Mouse (Mus musculus) lung, adult 18-20 months (tissue): ENCODE data around the gene Gsdmc3.
"Not testable (repeated sequence)": the region's sequence is repeated elsewhere in the genome, so short reads cannot be mapped to it uniquely, and the experiment has no call there.

Experiments used
- DNase-seq, 2 experiments: peaks; one replicate each; pipeline ENCODE4 v3.0.0; 2022; ENCODE audit warnings: mixed read lengths in 2 of 2

Gsdmc3 gene

GRCm38 (mm10) chr15:63878458-63878857, at the start of gene Gsdmc3:
Gene Gsdmc3, minus strand, starts transcription at chr15:63878558.
- DNase-seq: not testable (repeated sequence)

GRCm38 (mm10) chr15:63926201-63926600, 47.8 kb upstream of the Gsdmc3 start:
- no peak for DNase-seq

GRCm38 (mm10) chr15:63924484-63924883, 46.1 kb upstream of the Gsdmc3 start:
- DNase-seq: no peak

- DNase-seq: not testable (repeated sequence)
Measured at GRCm38 (mm10) chr15:63921618-63922017, 43.3 kb upstream of the Gsdmc3 start.

- not testable (repeated sequence) for DNase-seq
Measured at GRCm38 (mm10) chr15:63919728-63920127, 41.4 kb upstream of the Gsdmc3 start.

- not testable (repeated sequence) for DNase-seq
Measured at GRCm38 (mm10) chr15:63916584-63916983, 38.2 kb upstream of the Gsdmc3 start.

GRCm38 (mm10) chr15:63912197-63912596, 33.8 kb upstream of the Gsdmc3 start, which contains the start of gene Gsdmc4:
Gene Gsdmc4, minus strand, starts transcription at chr15:63912297.
- not testable (repeated sequence) for DNase-seq

GRCm38 (mm10) chr15:63909896-63910295, 31.5 kb upstream of the Gsdmc3 start:
- not testable (repeated sequence) for DNase-seq

GRCm38 (mm10) chr15:63895560-63896353, 17.4 kb upstream of the Gsdmc3 start:
- peak in 1 of 2 experiments; percentile 10 for DNase-seq

- DNase-seq: not testable (repeated sequence)
Measured at GRCm38 (mm10) chr15:63888440-63888839, 10.1 kb upstream of the Gsdmc3 start.

- DNase-seq: not testable (repeated sequence)
Measured at GRCm38 (mm10) chr15:63887949-63888348, 9.6 kb upstream of the Gsdmc3 start.

- DNase-seq: not testable (repeated sequence)
Measured at GRCm38 (mm10) chr15:63876160-63876559, 2.2 kb downstream of the Gsdmc3 start.

GRCm38 (mm10) chr15:63861965-63862364, 16.4 kb downstream of the Gsdmc3 start:
- not testable (repeated sequence) for DNase-seq
